Mouse (Mus musculus) embryonic facial prominence, embryonic 12.5 days (tissue): ENCODE measurements at regions not wholly inside any gene's neighbourhood (a gene's known extent, or its start where the extent isn't known, plus 50 kb on each side); places are given as distances from the start of the nearest gene placed in this dataset.

Source experiments
- ATAC-seq: fragments of 200-750 bp; cut with Nextera tagmentation; 2 replicates; pipeline ENCODE4 v1.8.0; 2017; ENCODE audit not compliant: insufficient number of reproducible peaks, insufficient read depth, low FRiP score, low TSS enrichment
- H3K27ac ChIP-seq: fragments of 300-500 bp; sonication (generic); 2 replicates; pipeline ENCODE4 v1.5.1; 2016; ENCODE audit warnings: mild to moderate bottlenecking
- H3K27me3 ChIP-seq: fragments of 300-500 bp; sonication (generic); 2 replicates; pipeline ENCODE4 v1.6.1; 2016; ENCODE audit warnings: mild to moderate bottlenecking, moderate library complexity
- H3K36me3 ChIP-seq: fragments of 300-500 bp; sonication (generic); 2 replicates; pipeline ENCODE4 v1.6.1; 2016; ENCODE audit warnings: mild to moderate bottlenecking
- H3K4me1 ChIP-seq: fragments of 300-500 bp; sonication (generic); 2 replicates; pipeline ENCODE4 v1.6.1; 2016
- H3K4me2 ChIP-seq: fragments of 300-500 bp; sonication (generic); replicated peaks from 2 replicates; pipeline ENCODE4 v1.6.1; 2016; ENCODE audit warnings: mild to moderate bottlenecking, moderate library complexity
- H3K4me3 ChIP-seq: fragments of 300-500 bp; sonication (generic); 2 replicates; pipeline ENCODE4 v1.5.1; 2016; ENCODE audit warnings: mild to moderate bottlenecking
- H3K9ac ChIP-seq: fragments of 300-500 bp; sonication (generic); 2 replicates; pipeline ENCODE4 v1.6.1; 2016; ENCODE audit warnings: mild to moderate bottlenecking, moderate library complexity
- H3K9me3 ChIP-seq: fragments of 300-500 bp; sonication (generic); 2 replicates; pipeline ENCODE4 v1.6.1; 2016; ENCODE audit warnings: mild to moderate bottlenecking, moderate library complexity
- WGBS: fragments of 180-500 bp; shearing (Covaris S2); methylation state at CpG from one replicate; pipeline ENCODE4 v1.1.7; 2016; 5-methylcytosine and 5-hydroxymethylcytosine counted together

- Histone ChIP-seq H3K4me3 (no peak overlapping the region), H3K4me2 (no peak overlapping the region), H3K27me3 (no peaks in the 10 kb centered on the region), H3K4me1 (no peaks in the 10 kb centered on the region), H3K36me3 (no peaks in the 10 kb centered on the region), H3K9me3 (no peaks in the 10 kb centered on the region), H3K9ac (no peak overlapping the region), H3K27ac (no peak overlapping the region)
- WGBS, result 67% methylated on average over 13 of the region's 13 CpGs
- no peak for ATAC-seq
Observed at GRCm38 (mm10) chr8:34355059-34355458, 243.5 kb upstream of the Gm10131 start.

- H3K9ac ChIP-seq, result no peak overlapping the region
- H3K36me3 ChIP-seq, result no peaks in the 10 kb centered on the region
- no peak for ATAC-seq
- WGBS, result 57% methylated on average over 6 of the region's 6 CpGs
- no peaks in the 10 kb centered on the region for H3K27me3 ChIP-seq
- H3K4me3 ChIP-seq, result no peak overlapping the region
- no peak overlapping the region for H3K27ac ChIP-seq
- H3K4me1 ChIP-seq, result no peaks in the 10 kb centered on the region
- H3K9me3 ChIP-seq, result no peaks in the 10 kb centered on the region
- no peak overlapping the region for H3K4me2 ChIP-seq
Observed at GRCm38 (mm10) chr8:34353140-34353855, 241.8 kb upstream of the Gm10131 start.

- Histone ChIP-seq H3K27me3 (no peaks in the 10 kb centered on the region), H3K4me2 (no peak overlapping the region), H3K36me3 (no peaks in the 10 kb centered on the region), H3K4me3 (no peak overlapping the region), H3K4me1 (no peaks in the 10 kb centered on the region), H3K27ac (no peak overlapping the region), H3K9me3 (no peaks in the 10 kb centered on the region), H3K9ac (no peak overlapping the region)
- 91% methylated on average over 4 of the region's 4 CpGs for WGBS
- ATAC-seq, result no peak
Observed at GRCm38 (mm10) chr8:34334851-34335250, 223.3 kb upstream of the Gm10131 start.

DNA sequence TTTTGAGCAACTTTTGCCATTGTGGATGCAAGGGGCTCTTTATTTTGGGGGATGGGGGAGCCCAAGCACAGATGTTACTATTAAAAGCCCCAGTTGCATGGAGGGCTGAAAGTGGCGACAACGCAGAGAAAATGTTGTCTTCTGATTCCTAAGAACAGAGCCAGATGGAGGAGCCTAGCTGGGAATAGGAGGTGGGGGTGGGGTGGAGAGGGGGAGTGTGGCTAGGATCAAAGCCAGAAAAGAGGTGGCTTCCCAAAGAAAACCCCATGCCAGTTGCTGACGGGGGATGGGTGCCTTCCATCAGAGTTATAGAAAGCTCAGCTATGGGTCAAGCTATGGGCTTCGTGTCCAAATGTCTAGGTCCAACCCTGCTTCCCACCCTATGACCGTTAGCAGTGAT lies 220.1 kb upstream of the Gm10131 start:
- 64% methylated on average over 5 of the region's 5 CpGs for WGBS
- no peak overlapping the region for H3K4me3 ChIP-seq
- H3K27me3 ChIP-seq, result no peaks in the 10 kb centered on the region
- H3K9ac ChIP-seq, result no peak overlapping the region
- no peak for ATAC-seq
- H3K9me3 ChIP-seq, result no peaks in the 10 kb centered on the region
- peaks cover 4% of the 10 kb centered on the region; the same call in 1 of the 2 replicates for H3K4me1 ChIP-seq
- no peak overlapping the region for H3K27ac ChIP-seq
- no peaks in the 10 kb centered on the region for H3K36me3 ChIP-seq
- no peak overlapping the region for H3K4me2 ChIP-seq

DNA sequence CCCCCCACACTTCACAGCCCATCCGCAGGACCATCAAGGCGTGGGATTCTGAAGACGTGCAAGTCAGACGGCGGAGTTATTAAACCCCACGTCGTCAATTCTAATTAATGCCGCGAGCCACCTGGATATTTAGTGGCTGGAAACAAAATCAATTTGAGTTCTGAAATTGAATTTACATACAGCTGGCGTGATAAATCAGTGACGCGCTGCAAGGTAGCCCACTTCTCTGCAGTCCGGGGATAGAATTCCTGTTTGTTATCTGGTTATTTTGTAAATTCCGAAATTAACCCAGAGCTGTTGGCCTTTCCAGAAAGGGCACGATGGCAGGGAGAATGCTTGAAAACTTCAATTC lies 215.1 kb upstream of the Gm10131 start:
- Histone ChIP-seq H3K4me2 (peak overlapping the region; percentile 70), H3K4me3 (peak overlapping the region; percentile 31), H3K9ac (no peak overlapping the region), H3K27ac (no peak overlapping the region), H3K27me3 (0 out of 2 replicates have a peak, but pooled peaks cover 3% of the 10 kb centered on the region), H3K9me3 (no peaks in the 10 kb centered on the region), H3K4me1 (peaks cover 17% of the 10 kb centered on the region), H3K36me3 (no peaks in the 10 kb centered on the region)
- 6% methylated on average over 15 of the region's 15 CpGs for whole genome bisulfite sequencing
- ATAC-seq, result no peak

- Histone ChIP-seq H3K27ac (no peak overlapping the region), H3K36me3 (no peaks in the 10 kb centered on the region), H3K27me3 (0 out of 2 replicates have a peak, but pooled peaks cover 3% of the 10 kb centered on the region), H3K4me3 (peak overlapping the region; percentile 31), H3K9ac (no peak overlapping the region), H3K4me2 (peak overlapping the region; percentile 70), H3K4me1 (peaks cover 17% of the 10 kb centered on the region), H3K9me3 (no peaks in the 10 kb centered on the region)
- under 1% methylated on average over 14 of the region's 17 CpGs for WGBS
- no peak for ATAC-seq
Observed at GRCm38 (mm10) chr8:34325841-34326613, 214.5 kb upstream of the Gm10131 start.

DNA sequence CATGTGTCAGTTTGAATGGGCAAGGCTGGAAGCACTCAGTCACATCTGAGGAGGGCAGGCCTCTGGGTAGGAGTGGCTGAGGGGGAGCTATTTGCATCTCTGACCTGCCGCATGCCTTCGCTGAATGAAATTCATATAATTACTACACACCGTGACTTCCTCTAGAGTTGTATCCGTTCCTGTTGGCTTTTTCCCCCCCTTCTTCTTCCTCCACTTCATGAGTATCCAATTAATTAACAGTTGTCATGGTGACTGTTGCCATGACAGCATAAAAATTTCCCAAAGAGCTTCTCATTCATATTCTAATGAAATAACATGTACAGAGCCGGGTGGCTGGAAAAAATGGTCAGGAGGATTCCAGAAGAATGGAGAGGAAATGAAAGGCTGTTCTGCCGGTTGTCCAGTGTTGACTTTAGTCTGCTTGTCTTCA lies 208.6 kb upstream of the Gm10131 start:
- ATAC-seq, result no peak

DNA sequence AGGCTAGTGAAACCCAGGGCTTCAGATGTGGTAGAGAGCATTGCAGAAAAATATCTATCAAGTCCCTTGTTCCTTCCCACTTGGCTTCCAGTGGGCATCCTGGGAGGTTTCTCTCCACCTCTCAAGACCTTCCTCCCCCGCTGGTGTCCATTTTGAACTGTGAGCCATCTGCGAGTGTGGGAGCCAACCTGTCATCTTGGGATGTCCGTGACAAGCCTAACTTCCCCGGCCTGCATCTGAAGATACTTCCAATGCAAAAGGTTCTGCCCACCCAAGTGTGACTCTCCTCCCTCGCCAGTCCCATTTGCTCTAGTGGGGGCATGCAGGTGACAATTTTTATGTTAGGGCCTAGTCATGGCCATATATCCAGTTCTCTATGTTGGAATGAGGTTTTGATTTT lies 208.2 kb upstream of the Gm10131 start:
- Histone ChIP-seq H3K9ac (no peak overlapping the region), H3K4me3 (no peak overlapping the region), H3K27me3 (0 out of 2 replicates have a peak, but pooled peaks cover 3% of the 10 kb centered on the region), H3K4me2 (no peak overlapping the region), H3K36me3 (no peaks in the 10 kb centered on the region), H3K9me3 (no peaks in the 10 kb centered on the region), H3K4me1 (no peaks in the 10 kb centered on the region), H3K27ac (no peak overlapping the region)
- ATAC-seq, result no peak
- WGBS, result 86% methylated on average over 5 of the region's 5 CpGs

More for the DNA sequence above, 208.6 kb upstream of the Gm10131 start:
- H3K4me1 ChIP-seq, result no peaks in the 10 kb centered on the region
- no peaks in the 10 kb centered on the region for H3K36me3 ChIP-seq
- 55% methylated on average over 6 of the region's 6 CpGs for WGBS
- H3K9ac ChIP-seq, result no peak overlapping the region
- no peak overlapping the region for H3K27ac ChIP-seq
- 0 out of 2 replicates have a peak, but pooled peaks cover 3% of the 10 kb centered on the region for H3K27me3 ChIP-seq
- H3K4me2 ChIP-seq, result no peak overlapping the region
- H3K9me3 ChIP-seq, result no peaks in the 10 kb centered on the region
- H3K4me3 ChIP-seq, result no peak overlapping the region

- H3K27me3 ChIP-seq, result no peaks in the 10 kb centered on the region
- no peak overlapping the region for H3K27ac ChIP-seq
- H3K4me1 ChIP-seq, result no peaks in the 10 kb centered on the region
- H3K9me3 ChIP-seq, result no peaks in the 10 kb centered on the region
- no peaks in the 10 kb centered on the region for H3K36me3 ChIP-seq
- no peak overlapping the region for H3K4me3 ChIP-seq
- no peak overlapping the region for H3K9ac ChIP-seq
- no peak overlapping the region for H3K4me2 ChIP-seq
- ATAC-seq, result no peak
Observed at GRCm38 (mm10) chr8:34315233-34315632, 203.7 kb upstream of the Gm10131 start.

DNA sequence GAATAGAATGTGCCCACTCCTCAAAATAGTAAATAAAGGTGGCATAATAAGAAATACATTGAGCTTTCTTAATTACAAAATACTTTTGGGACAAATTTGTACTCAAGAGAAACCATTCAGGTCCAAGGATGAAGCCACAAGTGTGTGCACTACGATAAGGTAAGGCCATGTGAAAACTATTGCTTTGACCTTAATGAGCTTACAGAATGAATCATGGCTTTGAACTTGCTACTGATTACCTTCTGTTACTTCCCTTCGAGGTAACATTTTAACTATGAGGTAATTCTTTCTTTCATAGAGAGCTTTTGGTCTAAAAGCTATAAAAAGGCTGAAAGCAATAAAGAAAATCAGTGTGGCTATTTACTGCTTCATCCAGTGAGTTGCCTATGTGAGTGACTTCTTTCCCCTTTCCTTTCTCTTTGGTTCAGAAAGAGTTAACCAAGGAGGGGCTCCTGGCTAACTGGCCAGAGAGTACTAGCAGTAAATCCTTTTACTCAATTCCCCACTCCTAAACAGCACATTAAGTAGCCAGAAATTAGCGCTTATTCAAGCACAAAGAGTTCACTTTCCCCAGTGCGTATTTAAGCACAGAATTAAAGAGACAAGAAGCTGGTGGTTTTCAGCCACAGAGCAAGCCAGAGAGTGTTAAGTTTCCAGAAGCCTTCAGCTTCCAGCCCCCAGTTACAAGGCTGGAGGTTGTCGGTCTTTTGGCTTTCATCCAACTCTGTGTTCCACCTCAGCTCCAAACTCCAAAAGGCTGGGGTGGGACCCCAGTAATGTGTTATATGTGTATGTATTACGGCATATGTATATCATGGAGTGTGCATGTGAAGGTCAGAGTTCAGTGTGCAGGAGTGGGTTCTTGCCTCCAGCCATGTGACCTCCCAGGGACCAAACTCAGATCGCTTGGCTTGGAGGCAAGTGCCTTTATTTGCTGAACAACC lies 194.3 kb upstream of the Gm10131 start:
- no peak overlapping the region for H3K4me2 ChIP-seq
- no peaks in the 10 kb centered on the region for H3K27me3 ChIP-seq
- no peaks in the 10 kb centered on the region for H3K36me3 ChIP-seq
- H3K4me3 ChIP-seq, result no peak overlapping the region
- 46% methylated on average over 7 of the region's 7 CpGs for WGBS
- H3K27ac ChIP-seq, result no peak overlapping the region
- 0 out of 2 replicates have a peak, but pooled peaks cover 3% of the 10 kb centered on the region for H3K9me3 ChIP-seq
- H3K4me1 ChIP-seq, result no peaks in the 10 kb centered on the region
- no peak for ATAC-seq
- no peak overlapping the region for H3K9ac ChIP-seq

- H3K4me3 ChIP-seq, result no peak overlapping the region
- H3K27ac ChIP-seq, result no peak overlapping the region
- WGBS, result 65% methylated on average over 11 of the region's 11 CpGs
- no peak overlapping the region for H3K9ac ChIP-seq
- no peaks in the 10 kb centered on the region for H3K27me3 ChIP-seq
- H3K4me2 ChIP-seq, result no peak overlapping the region
- 0 out of 2 replicates have a peak, but pooled peaks cover 3% of the 10 kb centered on the region for H3K9me3 ChIP-seq
- ATAC-seq, result no peak
- H3K4me1 ChIP-seq, result no peaks in the 10 kb centered on the region
- H3K36me3 ChIP-seq, result no peaks in the 10 kb centered on the region
Observed at GRCm38 (mm10) chr8:34303815-34304214, 192.3 kb upstream of the Gm10131 start.
